Mouse (Mus musculus): ENCODE data around the gene Gm49383. TPM values are rescaled to one million over a fixed set of nuclear protein-coding genes. Genes with fewer than 3 reads are reported as not detected.

Gm49383 gene
- polyA plus RNA-seq, 1 experiment, result not detected

DNA sequence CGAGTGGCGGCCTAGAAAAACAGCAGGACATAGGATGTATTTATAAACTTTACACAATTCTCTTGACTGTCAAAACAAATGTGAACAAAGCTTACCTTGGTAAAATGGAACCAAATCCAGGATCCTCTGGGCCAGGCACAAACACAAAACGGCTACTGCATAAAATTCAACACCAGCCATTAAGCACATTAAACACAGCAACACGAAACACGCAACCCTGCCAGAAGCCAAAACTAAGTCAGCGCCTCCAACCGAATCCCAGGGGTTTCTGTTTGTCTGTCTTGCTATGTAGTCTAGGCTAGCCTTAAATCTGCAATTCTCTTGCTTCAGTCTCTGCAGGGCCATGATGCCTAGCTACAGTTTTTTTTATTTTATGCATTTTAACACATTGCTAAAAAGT lies 11.0 kb upstream of the Gm49383 start:
- Histone ChIP-seq H3K4me3 (ENCODE audit: insufficient read depth, low read depth, low read length) (no peak overlapping the region), H3K4me1 (ENCODE audit: control insufficient read depth, insufficient read depth, low read length) (peaks cover 2% of the 10 kb centered on the region; the same call in 1 of the 2 replicates), H3K27ac (ENCODE audit: insufficient read depth, low read depth, low read length) (no peak overlapping the region)
- 89% methylated on average over 7 of the region's 7 CpGs for WGBS
- TF ChIP-seq CTCF (IDR thresholded peaks at IDR 0.05; ENCODE audit: insufficient read depth, low read depth, low read length) (no peak), POLR2A (IDR thresholded peaks at IDR 0.05; ENCODE audit: insufficient read depth, low read depth, low read length) (no peak)

DNA sequence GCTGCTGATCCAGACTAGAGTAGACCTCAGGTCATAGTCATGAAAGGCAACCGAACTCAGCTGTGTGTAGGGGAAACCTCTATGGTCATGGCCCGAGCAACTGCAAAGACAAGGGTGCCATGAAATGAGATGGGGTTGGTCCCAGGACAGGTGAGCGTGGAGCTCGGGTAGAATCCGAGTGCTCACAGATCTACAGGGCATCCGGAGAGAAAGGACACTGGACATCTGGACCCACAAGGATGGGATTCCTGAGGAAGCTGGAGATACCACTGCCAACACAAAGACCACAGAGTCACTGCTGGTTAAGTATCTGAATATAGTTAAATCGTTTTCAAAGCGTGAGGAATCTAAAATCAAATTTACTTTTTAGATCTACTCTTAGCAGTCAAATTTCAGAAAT lies 10.5 kb upstream of the Gm49383 start:
- H3K4me1 ChIP-seq (ENCODE audit: control insufficient read depth, insufficient read depth, low read length), result peaks cover 2% of the 10 kb centered on the region; the same call in 1 of the 2 replicates
- H3K27ac ChIP-seq (ENCODE audit: insufficient read depth, low read depth, low read length), result no peak overlapping the region
- WGBS, result 93% methylated on average over 8 of the region's 8 CpGs
- no peak overlapping the region for H3K4me3 ChIP-seq (ENCODE audit: insufficient read depth, low read depth, low read length)
- no peak for TF ChIP-seq CTCF (IDR thresholded peaks at IDR 0.05; ENCODE audit: insufficient read depth, low read depth, low read length)
- no peak for TF ChIP-seq POLR2A (IDR thresholded peaks at IDR 0.05; ENCODE audit: insufficient read depth, low read depth, low read length)

DNA sequence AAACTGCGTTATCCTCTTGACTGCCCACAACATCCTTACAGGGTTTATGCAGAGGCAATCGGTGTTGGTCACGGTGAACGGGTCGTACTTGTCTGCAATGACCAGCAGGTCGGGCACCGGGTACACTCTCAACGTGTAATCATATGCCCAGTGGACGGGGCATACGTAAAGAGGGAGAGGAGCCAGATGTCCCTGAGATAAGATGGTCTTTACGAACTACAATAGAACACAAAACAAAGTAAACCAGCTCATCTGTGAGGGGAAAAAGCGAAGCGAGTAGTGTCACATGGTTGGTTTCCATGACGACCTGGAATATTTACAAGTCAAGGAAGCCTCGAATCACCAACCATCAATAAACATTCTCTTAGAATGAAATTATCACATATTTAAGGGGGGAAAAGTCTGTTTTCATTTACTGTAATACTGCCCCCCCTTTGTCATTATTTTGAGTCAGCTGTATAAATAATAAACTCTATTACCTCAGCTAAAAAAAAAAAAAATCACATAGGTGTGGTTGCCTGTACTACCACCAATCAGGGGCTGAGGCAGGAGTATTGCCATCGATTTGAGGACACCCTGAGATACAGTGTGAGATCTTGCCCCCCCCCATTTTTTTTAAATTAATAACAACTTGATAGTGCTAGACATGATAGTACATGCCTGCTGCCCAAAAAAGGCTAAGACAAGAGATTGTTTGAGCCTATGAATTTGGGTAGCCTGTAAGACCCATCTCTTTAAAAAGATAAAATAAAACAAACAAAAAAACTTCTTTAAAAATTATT lies 7.3 kb upstream of the Gm49383 start, which contains the start of gene Gm49384:
Gene Gm49384, minus strand, starts transcription at position 216 of the 782 bp plus-strand sequence.
- WGBS, result 63% methylated on average over 16 of the region's 16 CpGs
- Histone ChIP-seq H3K4me3 (ENCODE audit: insufficient read depth, low read depth, low read length) (no peak within 1 kb of the TSS), H3K27ac (ENCODE audit: insufficient read depth, low read depth, low read length) (no peak within 1 kb of the TSS), H3K4me1 (ENCODE audit: control insufficient read depth, insufficient read depth, low read length) (peaks cover 2% of the 10 kb centered on the region; the same call in 1 of the 2 replicates)
- TF ChIP-seq CTCF (IDR thresholded peaks at IDR 0.05; ENCODE audit: insufficient read depth, low read depth, low read length), result no peak
- no peak for TF ChIP-seq POLR2A (IDR thresholded peaks at IDR 0.05; ENCODE audit: insufficient read depth, low read depth, low read length)

DNA sequence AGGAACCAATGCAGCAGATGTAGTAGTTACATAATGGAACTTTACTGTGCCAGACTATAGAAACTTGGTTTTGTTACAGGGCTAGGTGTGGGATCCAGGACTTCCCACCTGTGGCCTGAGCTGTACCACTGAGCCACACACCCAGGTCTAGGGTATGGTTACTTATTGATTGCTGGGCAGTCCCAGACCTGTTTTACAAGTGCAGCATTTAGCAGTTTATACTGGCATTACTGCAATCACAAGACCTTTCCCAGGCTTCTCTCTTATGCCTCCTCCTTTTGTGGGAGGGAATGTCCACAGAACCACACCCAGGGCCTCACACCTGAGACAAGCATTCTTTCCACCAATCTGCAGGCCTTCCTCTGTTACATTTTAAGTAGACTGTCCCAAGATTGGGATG lies 2.1 kb upstream of the Gm49383 start:
- H3K4me3 ChIP-seq (ENCODE audit: insufficient read depth, low read depth, low read length), result no peak overlapping the region
- H3K27ac ChIP-seq (ENCODE audit: insufficient read depth, low read depth, low read length), result no peak overlapping the region
- H3K4me1 ChIP-seq (ENCODE audit: control insufficient read depth, insufficient read depth, low read length), result peaks cover 7% of the 10 kb centered on the region; the same call in 1 of the 2 replicates
- TF ChIP-seq POLR2A (IDR thresholded peaks at IDR 0.05; ENCODE audit: insufficient read depth, low read depth, low read length) (no peak), CTCF (IDR thresholded peaks at IDR 0.05; ENCODE audit: insufficient read depth, low read depth, low read length) (no peak)

DNA sequence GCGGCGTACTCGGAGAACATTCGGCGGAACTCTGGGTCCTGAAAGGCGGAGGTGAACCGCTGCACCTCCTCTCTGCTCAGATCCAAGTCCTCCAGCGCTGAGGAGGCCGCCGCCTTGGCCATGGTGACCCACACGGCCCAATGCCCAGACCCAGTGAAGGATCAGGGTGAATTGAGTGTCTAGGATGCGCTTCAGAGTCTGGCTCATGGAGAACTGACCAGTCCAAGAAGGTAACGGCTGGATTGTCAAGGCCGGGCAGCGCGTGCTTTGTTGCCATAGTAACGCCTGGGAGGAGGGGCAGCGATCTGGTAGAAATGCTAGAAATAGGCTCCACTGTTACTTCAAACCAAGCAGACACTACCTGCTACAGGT lies 1.2 kb upstream of the Gm49383 start, which contains the start of gene Dnaaf2:
Gene Dnaaf2, minus strand, starts transcription at position 266 of the 372 bp plus-strand sequence.
- TF ChIP-seq POLR2A (IDR thresholded peaks at IDR 0.05; ENCODE audit: insufficient read depth, low read depth, low read length) (no peak), CTCF (IDR thresholded peaks at IDR 0.05; ENCODE audit: insufficient read depth, low read depth, low read length) (no peak)
- H3K4me3 ChIP-seq (ENCODE audit: insufficient read depth, low read depth, low read length), result peak within 1 kb of the TSS; percentile 67
- H3K4me1 ChIP-seq (ENCODE audit: control insufficient read depth, insufficient read depth, low read length), result peaks cover 5% of the 10 kb centered on the region; the same call in 1 of the 2 replicates
- under 1% methylated on average over 18 of the region's 18 CpGs for WGBS
- H3K27ac ChIP-seq (ENCODE audit: insufficient read depth, low read depth, low read length), result peak within 1 kb of the TSS; percentile 89

DNA sequence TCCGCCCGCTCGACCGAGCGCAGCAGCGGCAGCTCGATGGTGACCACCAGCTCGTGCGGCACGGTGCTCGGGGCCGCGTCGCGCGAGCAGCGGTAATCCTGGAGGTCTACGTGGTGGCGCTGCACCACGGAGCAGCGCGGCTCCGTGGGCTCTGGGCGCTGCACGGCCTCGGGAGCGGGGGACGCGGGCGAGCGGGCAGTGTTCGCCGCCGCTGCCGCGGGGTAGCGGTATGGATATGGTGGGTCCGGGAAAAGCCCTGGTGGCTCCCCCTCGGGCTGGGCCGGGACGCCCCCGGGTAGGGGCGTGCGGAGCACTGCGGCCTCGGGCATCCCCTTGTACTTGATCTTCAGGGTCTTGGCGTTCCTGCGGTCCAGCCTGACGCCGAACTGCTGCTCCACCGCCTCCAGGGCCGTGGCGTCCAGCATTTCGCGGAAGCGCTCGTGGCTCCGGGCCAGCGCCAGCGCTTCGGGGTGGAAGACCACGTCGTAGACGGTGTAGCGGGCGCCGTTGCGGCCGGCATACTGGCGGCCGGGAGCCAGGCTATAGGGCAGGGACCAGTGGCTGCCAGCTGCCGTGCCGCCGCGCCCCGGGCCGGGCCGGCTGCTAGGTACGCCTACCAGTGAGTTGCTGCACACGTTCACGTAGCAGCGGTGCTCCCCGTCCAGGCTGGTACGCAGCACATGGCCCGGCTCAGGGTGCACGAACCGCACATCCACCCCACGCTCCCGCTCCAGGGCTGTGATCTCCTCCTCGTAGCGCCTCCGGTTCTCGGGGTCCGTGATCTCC lies 667 bp upstream of the Gm49383 start:
- H3K4me3 ChIP-seq (ENCODE audit: insufficient read depth, low read depth, low read length), result peak overlapping the region; percentile 67
- TF ChIP-seq CTCF (IDR thresholded peaks at IDR 0.05; ENCODE audit: insufficient read depth, low read depth, low read length) (no peak), POLR2A (IDR thresholded peaks at IDR 0.05; ENCODE audit: insufficient read depth, low read depth, low read length) (no peak; the same call in 1 of the 2 replicates)
- WGBS, result under 1% methylated on average over 94 of the region's 94 CpGs
- H3K4me1 ChIP-seq (ENCODE audit: control insufficient read depth, insufficient read depth, low read length), result peaks cover 5% of the 10 kb centered on the region; the same call in 1 of the 2 replicates
- peak overlapping the region; percentile 89 for H3K27ac ChIP-seq (ENCODE audit: insufficient read depth, low read depth, low read length)

DNA sequence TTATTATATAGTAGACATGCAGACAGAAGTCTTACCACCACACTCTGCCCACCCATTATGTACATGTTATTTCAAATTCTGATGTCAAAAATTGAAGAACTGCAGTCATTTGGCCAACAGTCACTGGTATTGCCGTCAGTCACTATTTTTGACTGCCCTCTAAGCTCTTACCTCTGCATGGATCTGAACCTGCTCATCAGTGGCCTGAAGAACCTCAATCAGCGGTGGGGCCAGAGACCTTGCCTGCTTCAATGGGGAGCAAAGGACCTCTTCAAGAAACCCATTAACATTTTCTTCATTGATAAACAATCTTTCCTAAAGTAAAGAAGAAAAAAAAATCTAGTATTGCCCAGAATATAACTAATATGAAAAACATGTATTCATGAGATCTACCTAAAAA lies 4.3 kb downstream of the Gm49383 start:
- Histone ChIP-seq H3K27ac (ENCODE audit: insufficient read depth, low read depth, low read length) (no peak overlapping the region), H3K4me3 (ENCODE audit: insufficient read depth, low read depth, low read length) (no peak overlapping the region), H3K4me1 (ENCODE audit: control insufficient read depth, insufficient read depth, low read length) (no peaks in the 10 kb centered on the region)
- WGBS, result 98% methylated on average over 2 of the region's 2 CpGs
- TF ChIP-seq POLR2A (IDR thresholded peaks at IDR 0.05; ENCODE audit: insufficient read depth, low read depth, low read length) (no peak), CTCF (IDR thresholded peaks at IDR 0.05; ENCODE audit: insufficient read depth, low read depth, low read length) (no peak)

DNA sequence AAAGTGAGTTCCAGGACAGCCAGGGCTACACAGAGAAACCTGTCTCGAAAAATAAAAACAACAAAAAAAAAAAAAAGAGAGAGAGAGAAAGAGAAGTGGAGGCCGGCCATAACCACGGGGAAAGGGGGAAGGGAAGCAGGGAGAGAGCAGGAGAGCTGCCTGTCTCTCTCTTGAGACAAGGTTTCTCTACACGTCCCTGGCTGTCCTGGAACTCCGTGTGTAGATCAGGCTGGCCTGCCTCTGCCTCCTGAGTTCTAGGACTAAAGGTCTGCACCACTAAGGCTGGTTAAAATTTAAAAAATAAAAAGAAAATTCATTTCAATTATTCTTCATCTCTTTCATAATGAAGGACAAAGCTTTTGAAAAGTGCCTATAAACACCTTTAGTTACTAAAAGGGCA lies 5.5 kb downstream of the Gm49383 start:
- no peak overlapping the region for H3K4me3 ChIP-seq (ENCODE audit: insufficient read depth, low read depth, low read length)
- no peaks in the 10 kb centered on the region for H3K4me1 ChIP-seq (ENCODE audit: control insufficient read depth, insufficient read depth, low read length)
- TF ChIP-seq POLR2A (IDR thresholded peaks at IDR 0.05; ENCODE audit: insufficient read depth, low read depth, low read length) (no peak), CTCF (IDR thresholded peaks at IDR 0.05; ENCODE audit: insufficient read depth, low read depth, low read length) (no peak)
- no peak overlapping the region for H3K27ac ChIP-seq (ENCODE audit: insufficient read depth, low read depth, low read length)
- WGBS, result 90% methylated on average over 5 of the region's 5 CpGs

DNA sequence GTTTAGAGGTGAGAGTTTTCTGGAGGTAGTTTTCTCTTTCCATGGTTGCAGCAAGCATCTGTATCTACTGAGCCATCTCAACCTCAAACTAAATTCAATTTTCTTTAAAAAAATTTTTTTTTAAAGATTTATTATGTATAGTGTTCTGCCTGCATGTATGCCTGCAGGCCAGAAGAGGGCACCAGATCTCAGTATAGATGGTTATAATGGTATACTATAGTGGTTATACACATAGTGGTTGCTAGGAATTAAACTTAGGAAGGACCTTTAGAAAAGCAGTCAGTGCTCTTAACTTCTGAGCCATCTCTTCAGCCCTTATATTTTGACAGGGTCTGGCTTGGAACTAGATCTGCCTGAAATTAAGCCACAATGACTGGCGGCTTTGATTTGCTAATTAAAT lies 6.4 kb downstream of the Gm49383 start:
- Histone ChIP-seq H3K4me1 (ENCODE audit: control insufficient read depth, insufficient read depth, low read length) (no peaks in the 10 kb centered on the region), H3K4me3 (ENCODE audit: insufficient read depth, low read depth, low read length) (no peak overlapping the region), H3K27ac (ENCODE audit: insufficient read depth, low read depth, low read length) (no peak overlapping the region)
- TF ChIP-seq POLR2A (IDR thresholded peaks at IDR 0.05; ENCODE audit: insufficient read depth, low read depth, low read length) (no peak), CTCF (IDR thresholded peaks at IDR 0.05; ENCODE audit: insufficient read depth, low read depth, low read length) (no peak)
- WGBS, result 94% methylated on average over 1 of the region's 1 CpGs
